Mouse (Mus musculus) kidney, postnatal 14 days (tissue): ENCODE results near the gene Zmat5.
"Not testable (repeated sequence)": the region's sequence is repeated elsewhere in the genome, so short reads cannot be mapped to it uniquely, and the experiment has no call there.

Experiments used
- DNase-seq: peaks from one replicate; pipeline ENCODE4 v3.0.0; 2022; ENCODE audit warnings: mixed read lengths

Gene Zmat5

DNA sequence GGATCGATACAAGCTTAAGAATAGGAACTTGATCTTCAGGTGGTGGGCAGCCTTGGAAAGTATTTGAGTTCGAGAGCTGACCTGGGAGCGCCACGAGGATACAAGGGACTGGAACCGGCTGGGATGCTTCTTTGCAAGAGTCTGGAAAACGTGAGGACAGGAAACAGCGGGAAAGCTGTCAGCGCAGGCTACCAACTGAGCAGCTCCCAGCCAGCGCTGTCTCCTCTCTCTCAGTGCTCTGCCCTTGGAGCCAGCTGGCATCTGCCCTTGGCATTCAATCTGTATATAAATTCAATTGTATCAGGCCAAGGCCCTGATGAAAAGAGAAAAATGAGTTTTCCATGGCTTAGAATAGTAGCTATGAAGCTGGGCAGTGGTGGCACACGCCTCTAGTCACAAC, 13.3 kb upstream of the Zmat5 start:
- no peak for DNase-seq

GRCm38 (mm10) chr11:4692162-4692561, 12.3 kb upstream of the Zmat5 start:
- DNase-seq: no peak

GRCm38 (mm10) chr11:4697043-4697983, 7.2 kb upstream of the Zmat5 start:
- peak; percentile 72 for DNase-seq

DNA sequence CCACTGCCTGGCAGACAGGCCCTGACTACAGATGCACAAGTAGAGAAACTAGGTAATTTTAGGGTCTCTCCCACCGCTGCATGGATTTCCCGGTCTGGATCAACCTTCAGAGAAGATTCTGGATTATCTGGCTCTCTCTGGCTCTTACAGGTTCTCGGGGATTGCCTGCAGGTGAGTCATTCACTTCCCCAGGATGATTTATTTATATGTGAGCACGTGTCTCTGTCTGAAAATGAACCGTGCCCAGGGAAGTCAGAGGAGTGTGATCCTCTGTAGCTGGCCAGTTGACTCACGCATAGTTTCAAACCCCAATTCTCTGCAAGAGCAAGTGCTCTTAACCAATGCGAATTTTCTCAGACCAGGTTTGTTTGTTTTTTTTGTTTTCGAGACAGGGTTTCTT, 3.8 kb upstream of the Zmat5 start:
- no peak for DNase-seq

- DNase-seq: no peak
Measured at GRCm38 (mm10) chr11:4703688-4704071, 798 bp upstream of the Zmat5 start.

- no peak for DNase-seq
Measured at GRCm38 (mm10) chr11:4705178-4705577, 700 bp downstream of the Zmat5 start.

DNA sequence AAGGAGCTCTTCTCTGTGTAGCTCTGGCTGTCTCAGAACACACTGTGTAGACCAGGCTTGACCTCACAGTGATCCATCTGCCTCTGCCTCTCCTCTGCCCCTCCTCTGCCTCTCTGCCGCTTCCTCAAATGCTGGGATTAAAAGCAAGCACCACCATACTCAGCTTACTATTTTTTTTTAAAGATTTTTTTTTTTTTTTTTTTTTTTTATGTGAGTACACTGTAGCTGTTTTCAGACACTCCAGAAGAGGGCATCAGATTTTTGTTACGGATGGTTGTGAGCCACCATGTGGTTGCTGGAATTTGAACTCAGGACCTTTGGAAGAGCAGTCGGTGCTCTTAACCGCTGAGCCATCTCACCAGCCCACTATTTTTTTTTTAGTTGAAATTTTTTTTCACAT, 5.7 kb downstream of the Zmat5 start:
- DNase-seq: not testable (repeated sequence)

DNA sequence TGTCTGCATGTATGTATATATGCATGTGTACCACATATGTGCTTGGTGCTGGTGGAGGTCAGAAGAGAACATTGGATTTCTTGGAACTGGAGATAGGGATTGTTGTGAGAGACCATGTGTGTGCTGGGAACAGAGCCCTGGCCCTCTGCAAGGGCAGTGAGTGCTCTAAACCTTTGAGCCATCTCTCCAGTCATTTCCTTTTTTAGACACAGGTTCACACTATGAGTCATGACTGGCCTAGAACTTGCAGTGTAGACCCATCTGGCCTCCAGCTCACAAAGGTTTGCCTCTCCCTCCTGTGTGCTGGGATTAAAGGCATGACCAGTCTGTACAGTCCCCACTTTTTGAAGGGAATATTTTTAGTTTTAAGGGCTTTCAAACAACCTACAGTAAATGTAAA, 8.3 kb downstream of the Zmat5 start:
- no peak for DNase-seq

- DNase-seq: no peak
Measured at GRCm38 (mm10) chr11:4714727-4715126, 10.2 kb downstream of the Zmat5 start.

DNA sequence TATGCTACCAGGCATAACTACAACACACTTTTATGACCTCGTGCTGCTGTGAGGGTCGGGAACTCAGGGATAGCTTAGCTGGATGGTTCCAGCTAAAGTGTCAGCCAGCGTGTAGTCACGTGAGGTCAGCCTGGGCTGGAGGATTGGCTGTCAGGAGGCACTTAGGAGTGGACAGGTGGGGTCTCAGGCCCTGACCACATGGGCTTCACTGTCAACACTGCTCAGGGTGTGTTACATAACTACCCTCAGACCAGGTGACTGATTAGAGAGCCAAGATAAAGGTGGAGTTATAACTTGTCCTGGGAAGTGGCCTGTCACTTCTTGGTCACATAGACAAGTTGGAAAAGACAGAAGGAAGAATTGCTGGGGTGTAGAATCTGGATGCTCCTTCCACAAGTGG, 11.1 kb downstream of the Zmat5 start:
- DNase-seq: no peak

- no peak for DNase-seq
Measured at GRCm38 (mm10) chr11:4716530-4717236, 12.2 kb downstream of the Zmat5 start.

DNA sequence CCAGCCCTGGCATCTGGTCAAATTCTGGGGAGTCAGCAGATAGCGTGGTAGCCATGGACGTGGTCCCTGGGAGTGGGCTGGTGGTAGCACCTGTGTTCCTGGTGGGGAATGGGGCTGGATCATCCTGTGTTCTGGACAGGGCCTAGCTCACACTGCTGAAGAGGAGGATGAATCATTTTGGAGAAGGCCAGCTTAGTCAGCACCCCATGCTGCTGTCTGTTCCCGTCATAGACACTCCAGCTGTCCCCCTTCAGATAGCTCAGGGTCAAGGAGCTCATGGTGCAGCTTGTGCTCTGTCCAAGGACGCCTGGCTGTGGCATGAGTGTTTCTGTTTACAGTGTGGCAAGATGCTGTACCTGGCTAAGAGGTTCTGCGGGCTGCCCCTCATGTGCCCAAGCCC, 14.1 kb downstream of the Zmat5 start:
- DNase-seq: no peak

DNA sequence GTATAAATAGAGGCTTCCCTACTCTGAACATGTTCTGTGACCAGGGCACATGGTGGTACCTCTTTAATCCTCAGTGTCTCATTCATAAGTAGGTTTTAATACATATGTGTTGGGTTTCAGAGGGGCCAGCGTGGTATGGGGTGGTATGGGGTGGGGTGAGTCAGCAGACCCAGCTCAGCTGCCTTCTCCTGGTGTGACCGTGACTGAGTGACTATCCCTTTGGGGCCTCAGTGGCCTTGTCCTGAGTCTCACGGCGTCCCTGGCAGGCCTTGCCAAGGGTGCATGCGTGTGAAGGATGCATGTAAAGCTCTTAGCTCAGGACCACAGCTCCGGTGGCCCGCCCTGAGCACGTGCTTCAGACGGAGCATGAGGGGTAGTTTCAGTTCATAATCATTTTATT, 15.5 kb downstream of the Zmat5 start:
- no peak for DNase-seq

- DNase-seq: no peak
Measured at GRCm38 (mm10) chr11:4720393-4720792, 15.9 kb downstream of the Zmat5 start.

GRCm38 (mm10) chr11:4720900-4721580, 16.6 kb downstream of the Zmat5 start:
- no peak for DNase-seq

GRCm38 (mm10) chr11:4721728-4722127, 17.2 kb downstream of the Zmat5 start:
- no peak for DNase-seq

DNA sequence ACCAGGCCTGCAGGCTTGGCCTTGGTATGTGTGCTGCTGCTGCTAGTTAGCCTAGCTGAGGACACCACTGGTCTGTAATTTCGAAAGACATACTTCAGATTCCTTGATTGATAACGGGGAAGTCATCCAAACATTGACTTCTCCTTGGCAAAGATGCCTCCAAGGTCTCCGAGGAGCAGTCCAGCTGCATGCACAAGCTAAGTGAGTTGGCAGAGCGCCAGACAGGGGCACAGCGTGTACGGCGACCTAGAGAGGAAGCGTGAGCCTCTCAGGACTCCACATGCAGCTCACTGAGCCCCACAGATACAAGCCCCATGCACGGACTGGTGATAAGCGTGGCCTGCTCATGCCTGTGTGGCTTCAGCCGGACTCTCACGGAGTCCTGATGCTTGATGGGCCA, 25.1 kb downstream of the Zmat5 start:
- peak; percentile 35 for DNase-seq

GRCm38 (mm10) chr11:4730096-4730495, 25.6 kb downstream of the Zmat5 start:
- DNase-seq: no peak

- DNase-seq: no peak
Measured at GRCm38 (mm10) chr11:4730913-4731312, 26.4 kb downstream of the Zmat5 start.

- DNase-seq: no peak
Measured at GRCm38 (mm10) chr11:4731781-4732180, 27.3 kb downstream of the Zmat5 start.

DNA sequence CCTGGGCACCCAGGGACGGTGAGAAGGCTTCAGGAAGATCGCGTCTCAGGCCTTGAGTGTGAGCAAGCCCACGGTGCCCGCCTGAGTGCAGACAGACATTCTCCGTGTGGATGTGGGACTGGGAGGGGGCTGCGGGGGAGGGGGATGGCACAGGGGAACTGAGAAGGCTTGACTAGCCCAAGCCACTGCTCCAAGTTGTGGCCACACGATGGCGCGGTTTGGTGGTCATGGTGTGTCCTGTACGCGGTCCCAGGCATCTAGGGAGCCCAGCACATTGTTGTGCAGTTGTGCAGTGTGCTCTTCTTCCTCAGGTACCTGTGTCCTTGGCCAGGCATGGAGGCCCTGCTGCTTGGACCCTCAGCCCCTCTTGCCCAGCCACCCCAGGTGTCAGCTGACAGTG, 29.7 kb downstream of the Zmat5 start:
- no peak for DNase-seq

DNA sequence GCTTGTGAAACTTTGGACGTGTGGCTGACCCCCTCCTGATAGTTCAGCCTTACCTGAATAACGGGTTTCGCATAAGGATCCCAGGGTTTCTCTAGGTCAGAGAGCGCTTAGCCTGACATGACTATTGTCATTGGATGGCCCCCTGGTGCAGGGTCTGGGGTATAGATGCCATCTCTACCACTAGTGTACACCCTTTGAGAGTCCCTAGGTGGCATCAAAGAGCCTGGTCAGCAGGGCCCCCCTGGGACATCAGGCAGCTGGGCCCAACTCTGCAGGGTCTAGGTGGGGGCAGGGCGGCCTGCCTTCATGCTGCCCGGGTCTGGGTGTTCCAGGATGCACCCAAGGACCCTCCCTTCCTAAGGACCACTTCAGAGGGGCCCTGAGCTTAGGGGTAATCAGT, 31.9 kb downstream of the Zmat5 start:
- DNase-seq: no peak

- no peak for DNase-seq
Measured at GRCm38 (mm10) chr11:4737682-4738081, 33.2 kb downstream of the Zmat5 start.

DNA sequence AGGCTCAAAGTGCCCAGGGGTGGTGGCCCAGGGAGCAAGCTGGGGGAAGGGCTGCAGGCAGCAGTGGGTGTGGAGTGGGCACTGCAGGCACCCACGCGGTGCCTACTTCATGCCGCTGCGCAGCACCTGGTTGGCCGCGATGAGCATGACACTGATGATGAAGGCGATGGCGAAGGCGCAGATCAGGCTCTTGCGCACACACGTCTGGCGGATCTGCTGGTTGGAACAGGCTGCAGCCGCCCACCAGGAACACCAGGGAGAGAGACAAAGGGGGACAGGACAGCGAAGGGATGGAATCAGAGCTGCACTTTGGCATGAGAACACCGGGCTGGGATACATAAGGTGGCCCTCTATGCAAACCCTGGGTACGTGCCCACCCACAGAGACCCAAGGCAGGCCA, 34.2 kb downstream of the Zmat5 start:
- no peak for DNase-seq
